Mouse (Mus musculus): Measurements from ENCODE around the gene Dnajc17.
A peak's percentile ranks its signal among the peaks of the same experiment; 100 is the strongest.

Dnajc17 gene

DNA sequence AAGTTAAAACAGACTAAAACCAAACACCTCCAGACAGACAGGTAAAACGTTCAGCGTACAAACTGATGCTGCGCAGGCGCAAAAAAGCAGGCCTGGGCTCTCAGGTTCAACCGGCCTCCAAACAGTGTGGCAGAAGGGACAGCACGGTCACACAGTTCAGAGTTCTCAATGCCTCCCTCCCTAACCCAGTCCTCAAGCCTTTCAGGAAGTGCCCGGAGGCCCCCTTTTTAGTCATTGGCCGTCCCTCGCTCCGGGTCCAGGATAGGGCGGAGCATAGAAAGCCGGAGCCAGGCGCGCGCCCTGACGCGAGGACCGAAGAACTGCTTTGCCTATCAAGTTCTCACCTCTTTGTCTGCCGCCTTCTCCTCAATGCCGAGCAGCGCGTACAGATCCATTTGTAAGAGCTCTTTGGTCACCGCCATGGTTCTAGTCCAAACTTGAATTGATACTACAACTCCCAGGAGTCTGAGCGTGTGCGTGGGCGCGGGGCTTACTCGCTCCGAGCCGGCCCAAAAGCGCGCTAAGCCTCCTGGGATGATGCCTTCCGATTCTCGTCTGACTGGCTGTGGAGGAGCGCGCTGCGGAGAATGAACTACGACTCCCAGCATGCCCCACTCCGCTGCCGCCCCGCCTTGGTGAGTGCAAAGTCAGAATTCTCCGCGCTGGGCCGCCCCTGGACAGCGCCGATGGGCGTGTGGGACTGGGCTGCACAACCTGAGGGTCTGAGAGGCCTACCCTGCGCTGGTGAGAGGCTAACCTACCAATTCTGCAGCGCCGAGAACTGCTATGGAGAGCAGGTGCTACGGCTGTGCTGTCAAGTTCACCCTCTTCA, at the start of gene Dnajc17, which contains the start of gene Zfyve19:
Gene Dnajc17, minus strand, starts transcription at position 452 of the 832 bp plus-strand sequence.
Gene Zfyve19, plus strand, starts transcription at position 274 of the 832 bp plus-strand sequence.
- DNase-seq, result peak; percentile 95

DNA sequence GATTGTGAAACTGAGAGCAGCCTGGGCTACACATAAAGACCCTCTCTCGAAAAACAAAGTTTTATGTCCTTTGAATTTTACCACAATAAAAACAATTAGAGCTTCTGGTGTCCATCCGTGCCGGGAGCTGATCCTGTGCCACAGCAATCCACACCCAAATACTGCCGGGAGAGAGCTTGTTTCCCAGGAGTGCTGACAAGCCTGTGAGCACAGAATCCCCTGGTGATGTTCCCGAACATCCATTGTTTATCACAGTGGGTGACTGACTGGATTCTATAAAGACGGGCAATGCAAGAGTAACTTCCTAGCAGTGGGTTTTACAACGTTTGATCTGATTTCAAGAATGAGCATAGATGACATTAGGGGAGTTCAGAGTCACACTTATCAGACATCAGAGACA, 46.4 kb upstream of the Dnajc17 start:
- DNase-seq, result no peak

DNA sequence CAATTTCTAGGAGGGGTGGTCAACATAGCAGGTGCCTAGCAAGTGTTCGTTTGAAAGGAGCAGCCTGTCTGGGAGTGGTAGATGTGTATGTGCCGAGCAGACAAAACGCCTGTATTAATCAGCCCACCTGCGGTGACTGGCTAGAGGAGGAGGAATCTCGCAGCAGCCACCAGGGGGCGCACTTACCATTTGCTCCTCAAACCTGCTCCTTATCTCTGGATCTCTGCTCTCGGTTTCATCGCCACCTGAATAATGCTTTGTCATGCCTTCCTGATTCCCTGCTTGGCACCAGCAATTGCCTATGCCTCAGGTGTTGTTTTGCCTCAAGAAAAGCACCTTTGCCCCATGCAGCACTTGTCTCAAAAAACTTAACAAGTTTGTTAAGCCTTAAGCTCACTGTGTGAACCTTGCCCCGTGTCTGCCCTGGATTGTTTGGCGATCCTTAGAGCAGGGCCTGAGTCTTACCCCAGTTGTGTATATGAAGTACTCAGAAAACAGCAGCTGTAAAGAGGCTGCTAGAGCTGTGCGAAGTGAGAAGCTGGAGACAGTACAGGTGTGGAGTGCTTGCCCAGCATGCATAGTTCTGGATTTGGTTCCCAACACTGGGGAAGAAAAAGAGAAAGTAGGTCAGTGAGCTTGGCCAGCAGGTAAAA, 42.4 kb upstream of the Dnajc17 start:
- DNase-seq, result peak; percentile 90

DNA sequence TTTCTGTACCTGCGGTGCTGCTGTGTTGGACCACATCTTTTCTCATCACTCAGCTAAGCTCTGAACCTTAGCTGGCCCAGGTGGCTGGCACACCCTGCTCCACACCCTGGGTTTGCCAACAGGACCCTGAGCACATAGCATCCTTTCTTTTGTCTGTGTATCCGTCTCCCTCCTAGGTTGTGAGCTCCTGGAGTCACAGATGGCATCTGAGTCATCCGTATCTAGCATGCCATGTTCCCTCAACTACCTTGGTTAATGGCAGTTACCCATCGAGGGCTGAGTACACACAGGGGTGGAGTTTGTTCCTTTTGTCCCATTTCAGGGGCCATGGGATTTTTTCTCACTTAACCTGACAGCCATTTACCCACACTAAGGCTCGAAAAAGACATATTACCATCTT, 41.8 kb upstream of the Dnajc17 start:
- DNase-seq, result no peak

DNA sequence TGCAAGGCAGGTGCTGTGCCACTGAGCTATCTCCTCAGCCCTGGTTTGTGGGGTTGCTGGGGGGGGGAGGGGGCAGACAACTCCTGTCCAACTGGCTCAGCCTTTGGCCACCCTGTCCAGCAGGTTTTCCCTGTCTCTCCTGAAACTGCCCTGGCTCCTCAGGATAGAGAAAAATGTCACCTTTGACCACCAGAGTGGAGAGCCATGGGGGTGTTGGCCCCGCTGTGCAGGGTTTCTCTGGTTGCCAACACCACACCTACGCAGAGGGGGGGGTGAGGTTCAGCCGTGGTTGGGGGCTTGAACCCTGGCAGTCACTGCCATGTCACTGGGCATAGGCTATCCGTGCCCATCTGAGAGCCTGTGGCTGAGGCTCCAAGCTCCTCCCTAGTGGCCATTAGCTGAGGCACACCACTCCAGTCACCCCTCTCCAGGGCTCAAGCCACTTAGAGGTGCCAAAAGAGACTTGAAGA, 41.0 kb upstream of the Dnajc17 start:
- no peak for DNase-seq

DNA sequence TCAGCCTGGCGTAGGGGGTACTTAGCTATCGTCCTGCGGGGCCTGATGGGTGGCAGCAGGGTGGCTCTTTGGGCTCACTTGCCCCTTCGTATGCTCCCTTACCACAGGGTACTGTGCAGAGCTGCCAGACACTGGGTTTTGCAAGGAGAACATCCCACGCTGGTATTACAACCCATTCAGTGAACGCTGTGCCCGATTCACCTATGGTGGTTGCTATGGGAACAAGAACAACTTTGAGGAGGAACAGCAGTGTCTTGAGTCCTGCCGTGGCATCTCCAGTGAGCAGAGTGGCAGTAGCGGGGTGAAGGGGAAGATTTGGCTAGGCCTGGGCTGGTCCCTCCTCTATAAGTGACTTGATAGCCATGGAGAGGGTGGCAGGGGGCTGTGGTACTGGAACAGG, 39.3 kb upstream of the Dnajc17 start:
- DNase-seq, result no peak

DNA sequence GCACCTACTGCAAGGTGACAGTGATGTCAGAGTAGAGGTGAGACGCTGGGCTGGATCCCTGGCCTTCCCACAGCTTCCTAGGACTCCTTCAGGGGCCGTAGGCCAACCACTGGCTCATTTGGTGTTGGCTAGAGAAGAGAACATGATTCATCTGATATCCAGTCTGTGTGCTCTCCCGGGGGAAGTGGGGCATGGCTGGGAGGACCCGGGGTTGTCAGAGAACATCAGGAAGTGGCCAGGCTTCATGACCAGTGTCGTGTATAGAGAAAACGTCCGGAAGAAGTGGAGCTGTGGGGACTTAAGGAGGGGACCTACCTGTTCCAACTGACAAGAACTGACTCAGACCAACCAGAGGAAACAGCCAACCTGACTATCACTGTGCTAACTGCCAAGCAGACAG, 36.7 kb upstream of the Dnajc17 start:
- DNase-seq, result no peak

DNA sequence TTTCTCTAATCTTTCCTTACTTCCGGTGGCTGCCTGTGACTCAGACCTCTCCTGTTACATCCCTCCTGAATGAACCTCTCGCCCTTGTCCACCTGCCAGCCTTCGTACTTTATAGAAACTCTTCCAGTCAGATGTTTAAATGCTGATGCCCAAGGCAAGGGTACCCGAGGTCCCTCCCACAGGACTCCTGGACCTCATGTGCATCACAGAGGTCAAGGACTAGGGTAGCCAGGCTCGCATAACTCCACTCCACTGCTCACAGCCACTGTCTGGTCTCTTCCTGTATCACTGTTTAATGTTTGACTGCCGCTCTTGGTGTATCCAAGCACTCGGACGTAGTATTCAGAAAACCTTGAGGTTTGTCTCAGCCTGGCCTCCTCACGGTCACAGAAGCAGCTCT, 34.0 kb upstream of the Dnajc17 start:
- DNase-seq, result no peak

DNA sequence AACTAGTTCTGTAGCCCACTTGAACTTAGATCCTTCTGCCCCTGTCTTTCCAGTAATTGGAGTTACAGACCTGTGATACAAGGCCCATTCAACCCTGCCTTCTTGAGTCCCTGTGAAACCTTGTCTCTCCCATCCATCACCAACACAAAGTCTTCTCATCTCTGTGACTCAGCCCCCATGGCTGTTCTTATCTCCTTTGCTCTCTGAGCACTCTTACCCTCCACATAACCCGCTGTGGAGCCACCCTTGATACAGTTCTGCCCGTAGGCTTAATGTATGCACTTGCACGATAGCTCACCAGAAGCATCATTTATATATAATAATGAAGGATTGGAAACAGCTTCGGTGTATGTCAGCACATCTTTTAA, 32.2 kb upstream of the Dnajc17 start:
- DNase-seq, result no peak

DNA sequence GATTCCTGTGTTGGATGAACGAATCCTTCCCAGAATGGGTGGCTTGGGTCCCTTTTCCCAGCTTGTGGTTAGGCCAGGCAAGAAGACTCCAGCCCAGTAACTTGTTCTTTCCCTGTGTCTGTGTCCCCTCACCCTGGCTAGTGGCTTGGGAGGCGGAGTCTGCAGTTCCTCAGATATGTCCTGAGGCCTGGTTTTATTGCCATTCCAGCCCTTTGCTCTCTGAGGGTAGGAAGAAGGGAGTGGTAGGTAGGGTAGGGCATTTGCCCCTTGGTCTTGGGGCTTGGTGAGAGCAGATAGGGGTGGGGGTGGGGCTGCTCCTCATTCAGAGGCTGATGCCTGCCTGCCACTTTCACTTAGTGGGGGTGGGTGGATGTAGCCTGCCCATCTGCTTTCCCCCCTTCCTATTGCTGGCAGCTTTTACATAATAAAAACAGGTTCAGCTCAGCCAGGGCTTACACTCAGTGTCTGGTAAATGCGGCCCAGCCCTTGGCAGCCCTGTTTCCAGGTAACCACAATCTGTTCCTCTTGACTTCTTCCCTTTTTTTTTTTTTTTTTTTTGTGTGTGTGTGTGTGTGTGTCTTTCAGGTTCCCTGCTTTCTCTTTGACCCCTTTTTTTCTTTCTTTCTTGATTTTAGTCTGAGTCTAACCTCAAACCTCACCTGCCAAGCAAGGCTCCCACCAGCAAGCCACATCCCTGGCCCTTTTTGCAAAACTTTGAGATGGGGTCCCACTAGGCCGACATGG, 31.7 kb upstream of the Dnajc17 start:
- DNase-seq, result no peak

DNA sequence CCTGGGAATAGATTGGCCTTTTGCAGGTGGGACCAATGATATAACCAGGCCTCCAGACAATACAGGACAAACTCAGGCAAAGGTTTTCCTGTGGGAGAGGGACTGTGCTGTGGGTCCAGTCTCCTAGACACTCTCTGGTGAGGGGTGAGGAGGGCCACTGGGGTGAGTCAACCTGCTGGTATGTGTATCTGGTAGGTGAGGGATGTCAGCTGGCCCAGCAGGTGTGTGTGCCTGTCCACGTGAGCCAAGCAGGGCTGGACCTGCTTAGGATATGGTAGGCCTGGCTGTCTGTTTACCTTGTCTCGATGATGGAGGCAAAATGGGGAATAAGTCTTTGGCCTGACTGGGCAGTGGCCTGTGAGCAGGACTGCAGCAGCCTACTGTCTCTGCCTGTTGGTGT, 30.1 kb upstream of the Dnajc17 start:
- no peak for DNase-seq

DNA sequence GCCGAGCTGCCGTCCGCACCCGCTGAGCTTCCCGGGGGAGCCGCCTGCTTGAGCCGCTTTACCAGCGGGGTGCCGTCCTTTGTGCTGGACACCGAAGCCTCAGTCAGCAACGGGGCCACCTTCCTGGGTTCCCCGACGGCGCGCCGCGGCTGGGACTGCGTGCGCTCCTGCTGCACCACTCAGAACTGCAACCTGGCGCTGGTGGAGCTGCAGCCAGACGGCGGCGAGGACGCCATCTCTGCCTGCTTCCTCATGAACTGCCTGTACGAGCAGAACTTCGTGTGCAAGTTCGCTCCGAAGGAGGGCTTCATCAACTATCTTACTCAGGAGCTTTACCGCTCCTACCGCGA, 29.3 kb upstream of the Dnajc17 start:
- no peak for DNase-seq

DNA sequence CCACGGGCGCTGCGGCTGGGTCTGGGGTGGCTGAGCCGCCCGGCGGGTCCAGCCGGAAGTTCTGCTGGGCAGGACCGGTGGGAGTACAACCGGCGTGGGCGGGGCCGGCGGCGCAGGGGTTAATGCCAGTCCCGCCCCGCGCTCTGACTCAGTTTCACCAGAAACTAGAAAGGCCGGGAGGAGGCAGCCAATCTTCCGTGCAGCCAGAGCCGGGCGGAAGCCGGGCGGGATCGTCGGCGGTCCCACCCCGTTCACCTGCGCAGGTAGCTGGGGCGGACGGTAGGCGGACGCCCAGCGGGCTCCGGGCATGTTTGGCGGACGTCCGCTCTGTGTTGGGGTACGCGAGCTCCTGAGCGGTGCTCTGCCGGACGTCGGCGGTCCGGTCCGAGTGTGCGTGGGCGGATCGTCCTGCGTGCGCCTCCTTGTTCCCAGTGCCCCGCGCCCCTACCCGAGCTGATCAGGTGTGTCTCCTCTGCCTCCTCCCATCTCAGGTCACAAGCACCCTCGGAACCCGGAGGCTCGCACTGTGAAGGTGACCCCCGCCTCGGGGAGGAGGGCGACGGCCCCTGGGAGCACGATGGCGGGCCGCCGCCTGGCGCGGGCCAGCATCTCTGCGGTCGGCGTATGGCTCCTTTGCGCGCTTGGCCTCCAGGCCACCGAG, 28.7 kb upstream of the Dnajc17 start, which contains the start of gene Spint1:
Gene Spint1, plus strand, starts transcription at position 153 of the 661 bp plus-strand sequence.
- no peak for DNase-seq

DNA sequence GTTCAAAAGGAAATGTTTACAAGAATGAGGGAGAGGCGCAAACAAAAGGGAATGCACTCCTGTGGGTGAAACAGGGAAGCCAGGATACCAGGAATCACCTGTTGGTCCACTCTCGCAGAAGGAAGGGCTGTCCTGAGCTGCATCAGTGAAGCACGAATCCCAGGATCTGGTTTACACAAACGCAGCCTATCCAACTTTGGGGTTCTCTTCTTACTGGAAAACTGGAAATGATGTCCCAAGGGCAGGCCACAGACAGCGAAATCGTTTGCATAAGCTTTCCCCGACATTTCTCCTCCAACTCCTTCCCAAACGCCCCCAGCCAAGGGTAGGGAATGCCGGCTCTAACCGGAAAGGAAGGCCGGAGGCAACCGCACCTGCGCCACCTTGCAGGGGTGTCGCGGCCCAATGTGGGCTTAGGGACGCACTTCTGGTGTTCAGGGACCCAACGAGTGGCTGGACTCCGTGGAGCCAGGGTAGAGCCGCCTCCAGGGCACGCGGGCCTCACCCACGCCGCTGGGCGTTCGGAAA, 28.2 kb upstream of the Dnajc17 start:
- no peak for DNase-seq

DNA sequence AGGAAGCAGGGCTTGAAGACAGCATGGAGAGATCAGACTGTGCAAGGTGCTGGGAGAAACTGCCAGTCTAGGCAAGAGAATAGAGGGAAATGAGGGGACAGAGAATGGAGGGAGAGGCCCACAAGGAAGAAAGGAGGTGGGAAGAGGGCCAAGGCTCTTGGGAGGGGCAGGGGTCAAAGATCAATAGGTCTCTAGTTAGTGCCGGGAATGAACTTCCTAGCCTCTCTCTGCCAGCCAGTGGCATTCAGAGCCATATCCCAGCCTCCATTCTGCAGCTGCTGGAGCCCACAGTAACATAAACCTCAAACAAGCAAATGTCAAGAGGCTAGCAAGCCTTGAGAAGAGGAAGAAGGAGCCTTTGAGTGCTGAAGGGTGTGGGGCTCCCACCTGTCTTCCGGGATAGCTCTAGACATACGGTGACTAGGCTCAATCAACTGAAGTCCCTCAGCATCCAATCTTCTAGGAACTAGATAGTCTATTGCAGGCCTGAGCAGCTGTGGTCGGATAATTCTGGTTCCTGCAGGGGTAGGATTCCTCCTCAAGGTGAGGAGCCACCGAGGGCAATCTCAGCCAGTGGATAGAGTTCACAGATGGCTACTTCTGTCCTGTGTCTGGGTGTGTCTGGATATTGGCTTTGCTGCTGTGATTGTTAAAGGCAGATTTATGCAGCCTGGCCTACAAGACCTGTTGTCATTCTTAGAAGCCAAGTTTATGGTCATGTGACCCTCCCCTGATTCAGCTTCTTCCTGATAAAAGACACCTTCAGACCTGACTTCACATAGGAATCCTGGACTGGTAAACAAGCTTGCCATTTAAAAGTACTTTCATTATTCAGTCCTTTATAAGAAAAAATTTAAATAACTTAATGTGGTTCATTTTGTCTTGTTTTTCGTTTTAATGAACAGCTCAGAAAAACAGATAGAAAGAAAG, 21.4 kb upstream of the Dnajc17 start, which contains the start of gene Ppp1r14d:
Gene Ppp1r14d, minus strand, starts transcription at position 132 of the 930 bp plus-strand sequence.
- no peak for DNase-seq

DNA sequence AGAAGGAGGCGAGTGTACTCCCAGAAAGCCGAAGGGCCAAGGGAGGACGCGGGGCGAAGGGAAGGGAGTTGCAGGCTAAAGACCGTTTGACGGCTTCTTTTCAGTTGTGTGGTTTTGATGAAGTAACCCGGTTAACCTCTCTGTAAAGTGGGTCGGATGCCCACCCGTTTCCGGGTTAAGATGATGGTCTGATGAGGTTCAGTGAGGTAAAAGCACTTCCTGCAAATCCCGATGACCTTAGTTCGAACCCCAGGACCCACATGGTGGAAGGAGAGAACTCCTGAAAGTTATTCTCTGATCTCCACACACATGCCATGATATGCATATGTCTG, 547 bp upstream of the Dnajc17 start:
- DNase-seq, result no peak

DNA sequence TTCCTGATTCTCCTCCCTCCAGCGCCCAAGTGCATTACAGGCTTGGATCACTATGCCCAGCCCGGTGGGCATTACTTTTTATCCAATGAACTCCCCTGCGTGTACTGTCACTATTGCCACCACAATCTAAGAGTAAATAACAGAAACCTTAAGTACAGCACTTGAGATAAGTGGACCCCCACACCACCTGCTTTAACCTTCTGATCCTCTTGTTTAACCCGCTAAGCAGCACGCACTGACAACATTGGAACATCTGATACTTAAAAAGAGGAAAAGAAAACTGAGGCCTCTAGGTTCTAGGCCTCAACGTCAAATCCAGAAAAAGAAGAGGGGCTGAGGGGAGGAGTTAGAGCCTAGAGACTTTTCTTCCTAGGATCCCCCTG, 643 bp downstream of the Dnajc17 start:
- no peak for DNase-seq

DNA sequence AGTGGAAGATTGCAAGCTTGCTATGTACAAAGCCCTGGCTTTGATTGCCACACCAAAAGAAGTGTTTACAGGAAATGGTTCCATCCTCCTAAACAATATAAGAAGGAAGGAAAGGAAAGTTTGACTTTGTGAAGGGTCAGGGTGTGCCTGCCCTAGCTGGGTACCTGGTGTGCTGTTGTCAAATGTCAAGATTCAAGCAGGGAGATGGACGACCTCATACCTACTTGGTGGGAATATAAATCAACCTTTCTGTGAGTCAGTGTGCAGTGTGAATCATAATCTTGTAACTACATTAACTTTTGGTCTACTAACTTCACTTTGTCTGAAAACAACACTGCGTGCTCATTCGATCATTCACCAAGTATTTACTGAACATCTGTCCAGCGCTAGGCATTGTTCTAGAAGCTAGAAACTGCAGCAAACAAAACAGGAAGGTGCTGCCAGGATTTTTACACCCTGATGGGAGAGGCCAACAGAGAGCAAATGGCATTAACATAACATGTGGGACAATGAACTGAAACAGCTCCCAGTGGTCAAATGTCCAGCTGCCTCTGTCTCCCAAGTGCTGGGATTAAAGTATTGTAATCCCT, 4.6 kb downstream of the Dnajc17 start:
- no peak for DNase-seq

DNA sequence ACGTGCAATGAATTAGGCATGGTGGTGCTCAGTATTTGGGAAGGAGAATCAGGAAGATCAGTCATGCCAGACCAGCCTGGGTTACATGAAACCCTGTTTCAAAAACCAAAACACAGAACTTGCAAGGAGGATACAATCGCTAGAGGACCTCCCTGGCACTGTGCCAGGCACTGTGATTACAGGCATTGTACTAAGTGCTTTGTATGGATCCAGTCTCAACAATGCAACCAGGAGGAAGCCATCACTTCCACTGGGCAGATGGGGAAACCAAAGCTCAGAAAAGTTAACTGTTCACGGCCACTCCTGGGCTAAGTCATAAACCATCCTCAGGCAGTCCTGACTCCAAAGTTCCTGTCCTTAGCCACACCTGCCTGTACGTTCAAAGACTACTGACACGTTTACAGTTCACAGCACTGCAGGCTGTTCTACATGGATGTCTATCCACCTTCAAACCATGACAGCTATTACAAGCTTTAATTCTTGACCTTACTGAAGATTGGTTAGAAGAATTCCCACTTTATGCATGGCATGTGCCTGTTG, 5.6 kb downstream of the Dnajc17 start:
- DNase-seq, result peak; percentile 27

DNA sequence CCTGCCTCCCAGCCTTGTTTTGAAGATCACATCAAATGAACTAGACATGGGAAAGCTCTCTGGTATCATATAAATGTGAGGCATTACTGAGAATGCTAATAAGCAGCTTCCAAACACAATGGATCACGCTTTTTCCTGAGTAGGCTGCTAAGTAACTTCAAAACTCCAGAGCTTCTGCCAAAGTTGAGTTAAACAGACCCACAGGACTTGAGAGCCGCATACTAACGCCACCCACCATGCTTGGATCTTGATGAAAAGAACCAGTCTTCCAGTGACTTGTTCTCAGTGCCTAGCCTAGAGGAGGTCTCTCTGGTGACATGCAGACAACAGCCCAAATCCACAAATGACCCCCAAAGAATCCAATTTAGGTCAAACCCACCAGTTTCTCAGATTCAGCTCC, 9.7 kb downstream of the Dnajc17 start:
- no peak for DNase-seq

DNA sequence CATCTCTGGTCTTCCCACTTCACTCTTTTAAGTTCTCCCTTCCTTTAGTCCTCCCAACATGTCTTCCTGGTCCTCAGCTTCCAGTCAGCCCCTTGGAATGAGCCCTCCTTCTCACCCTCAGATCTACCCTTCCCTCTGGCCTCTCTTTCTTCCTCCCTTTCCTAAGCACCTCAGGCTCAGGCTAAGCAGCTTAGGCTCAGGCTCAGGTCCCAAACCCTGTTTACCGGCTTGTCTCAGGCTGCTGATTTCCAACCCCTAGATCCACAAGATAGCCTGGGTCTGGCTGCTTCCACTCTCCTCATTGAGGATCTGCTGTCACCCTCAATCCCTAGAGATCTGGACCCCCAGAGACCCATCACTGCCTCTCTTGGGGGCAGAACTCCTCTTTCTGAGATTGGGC, 10.5 kb downstream of the Dnajc17 start:
- no peak for DNase-seq

All from liver (tissue).